Mouse (Mus musculus): ENCODE measurements around the gene Atp5j. TPM values are rescaled to one million over a fixed set of nuclear protein-coding genes. Genes with fewer than 3 reads are reported as not detected.

Gene Atp5j
- polyA plus RNA-seq (2016; fragmentation: Nextera tagmentation; extraction: Ambion mirVana), result 838 and 846 TPM in 2 replicates

- Histone ChIP-seq H3K4me3 (replicated peaks) (peak within 1 kb of the TSS; percentile 86), H3K9me3 (no peaks in the 10 kb centered on the region), H3K27ac (peak within 1 kb of the TSS; percentile 98), H3K9ac (replicated peaks) (peak within 1 kb of the TSS; percentile 97), H3K36me3 (peaks cover 39% of the 10 kb centered on the region), H3K4me1 (replicated peaks) (peaks cover 17% of the 10 kb centered on the region), H3K27me3 (no peaks in the 10 kb centered on the region), H3K4me2 (peak within 1 kb of the TSS; percentile 70)
- ATAC-seq (ENCODE audit: insufficient number of reproducible peaks, insufficient read depth, low FRiP score, low TSS enrichment, low read depth), result peak; percentile 47
- WGBS, result under 1% methylated on average over 56 of the region's 57 CpGs
These were observed at the start of gene Atp5j for GRCm38 (mm10) chr16:84835441-84835822. Atp5j (minus strand) TSS chr16:84835625.

GRCm38 (mm10) chr16:84884572-84884971 lies 49.1 kb upstream of the Atp5j start:
- ATAC-seq (ENCODE audit: insufficient number of reproducible peaks, insufficient read depth, low FRiP score, low TSS enrichment, low read depth), result no peak
- Histone ChIP-seq H3K27ac (no peak overlapping the region), H3K27me3 (no peaks in the 10 kb centered on the region), H3K4me1 (replicated peaks) (no peaks in the 10 kb centered on the region), H3K4me3 (replicated peaks) (no peak overlapping the region), H3K9me3 (no peaks in the 10 kb centered on the region), H3K4me2 (no peak overlapping the region), H3K9ac (replicated peaks) (no peak overlapping the region), H3K36me3 (no peaks in the 10 kb centered on the region)
- 83% methylated on average over 8 of the region's 8 CpGs for WGBS

- no peaks in the 10 kb centered on the region for H3K27me3 ChIP-seq
- H3K9me3 ChIP-seq, result no peaks in the 10 kb centered on the region
- H3K4me2 ChIP-seq, result no peak overlapping the region
- H3K36me3 ChIP-seq, result no peaks in the 10 kb centered on the region
- no peak for ATAC-seq (ENCODE audit: insufficient number of reproducible peaks, insufficient read depth, low FRiP score, low TSS enrichment, low read depth)
- no peak overlapping the region for H3K4me3 ChIP-seq (replicated peaks)
- H3K9ac ChIP-seq (replicated peaks), result no peak overlapping the region
- H3K27ac ChIP-seq, result no peak overlapping the region
- H3K4me1 ChIP-seq (replicated peaks), result no peaks in the 10 kb centered on the region
- WGBS, result 75% methylated on average over 8 of the region's 8 CpGs
These were observed 46.4 kb upstream of the Atp5j start for GRCm38 (mm10) chr16:84881754-84882321.

- Histone ChIP-seq H3K4me1 (replicated peaks) (no peaks in the 10 kb centered on the region), H3K4me2 (no peak overlapping the region), H3K27me3 (no peaks in the 10 kb centered on the region), H3K9me3 (no peaks in the 10 kb centered on the region), H3K27ac (no peak overlapping the region), H3K36me3 (no peaks in the 10 kb centered on the region), H3K9ac (replicated peaks) (no peak overlapping the region), H3K4me3 (replicated peaks) (no peak overlapping the region)
- 90% methylated on average over 9 of the region's 9 CpGs for WGBS
- no peak for ATAC-seq (ENCODE audit: insufficient number of reproducible peaks, insufficient read depth, low FRiP score, low TSS enrichment, low read depth)
These were observed 45.7 kb upstream of the Atp5j start for GRCm38 (mm10) chr16:84881168-84881567.

- no peak overlapping the region for H3K27ac ChIP-seq
- no peak overlapping the region for H3K9ac ChIP-seq (replicated peaks)
- H3K9me3 ChIP-seq, result no peaks in the 10 kb centered on the region
- H3K36me3 ChIP-seq, result no peaks in the 10 kb centered on the region
- no peaks in the 10 kb centered on the region for H3K27me3 ChIP-seq
- H3K4me1 ChIP-seq (replicated peaks), result no peaks in the 10 kb centered on the region
- WGBS, result 13% methylated on average over 5 of the region's 5 CpGs
- no peak for ATAC-seq (ENCODE audit: insufficient number of reproducible peaks, insufficient read depth, low FRiP score, low TSS enrichment, low read depth)
- no peak overlapping the region for H3K4me3 ChIP-seq (replicated peaks)
- H3K4me2 ChIP-seq, result no peak overlapping the region
These were observed 43.7 kb upstream of the Atp5j start for GRCm38 (mm10) chr16:84879146-84879545.

GRCm38 (mm10) chr16:84876082-84876481 lies 40.7 kb upstream of the Atp5j start:
- Histone ChIP-seq H3K4me2 (no peak overlapping the region), H3K4me3 (replicated peaks) (no peak overlapping the region), H3K27ac (no peak overlapping the region), H3K4me1 (replicated peaks) (no peaks in the 10 kb centered on the region), H3K9ac (replicated peaks) (no peak overlapping the region), H3K36me3 (no peaks in the 10 kb centered on the region), H3K27me3 (no peaks in the 10 kb centered on the region), H3K9me3 (no peaks in the 10 kb centered on the region)
- 74% methylated on average over 8 of the region's 8 CpGs for WGBS
- no peak for ATAC-seq (ENCODE audit: insufficient number of reproducible peaks, insufficient read depth, low FRiP score, low TSS enrichment, low read depth)

DNA sequence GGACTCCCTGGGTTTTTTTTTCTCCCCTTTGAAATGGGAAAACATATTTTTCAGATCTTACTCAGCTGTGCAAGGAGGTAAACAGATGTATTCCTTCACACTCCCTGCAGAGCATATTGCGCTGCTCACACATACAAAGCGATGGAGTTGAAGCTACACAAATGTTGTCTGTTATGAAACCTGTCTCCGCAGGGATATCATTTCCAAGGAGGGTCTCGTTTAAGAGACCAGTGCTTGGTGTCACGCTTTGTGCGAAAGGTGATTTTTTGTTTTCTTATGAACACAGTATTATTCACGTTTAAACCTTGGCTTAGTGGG lies 40.3 kb upstream of the Atp5j start:
- no peak overlapping the region for H3K4me3 ChIP-seq (replicated peaks)
- no peaks in the 10 kb centered on the region for H3K27me3 ChIP-seq
- no peaks in the 10 kb centered on the region for H3K36me3 ChIP-seq
- H3K4me2 ChIP-seq, result no peak overlapping the region
- H3K4me1 ChIP-seq (replicated peaks), result no peaks in the 10 kb centered on the region
- H3K9ac ChIP-seq (replicated peaks), result no peak overlapping the region
- ATAC-seq (ENCODE audit: insufficient number of reproducible peaks, insufficient read depth, low FRiP score, low TSS enrichment, low read depth), result no peak
- 89% methylated on average over 7 of the region's 7 CpGs for WGBS
- H3K9me3 ChIP-seq, result no peaks in the 10 kb centered on the region
- H3K27ac ChIP-seq, result no peak overlapping the region

DNA sequence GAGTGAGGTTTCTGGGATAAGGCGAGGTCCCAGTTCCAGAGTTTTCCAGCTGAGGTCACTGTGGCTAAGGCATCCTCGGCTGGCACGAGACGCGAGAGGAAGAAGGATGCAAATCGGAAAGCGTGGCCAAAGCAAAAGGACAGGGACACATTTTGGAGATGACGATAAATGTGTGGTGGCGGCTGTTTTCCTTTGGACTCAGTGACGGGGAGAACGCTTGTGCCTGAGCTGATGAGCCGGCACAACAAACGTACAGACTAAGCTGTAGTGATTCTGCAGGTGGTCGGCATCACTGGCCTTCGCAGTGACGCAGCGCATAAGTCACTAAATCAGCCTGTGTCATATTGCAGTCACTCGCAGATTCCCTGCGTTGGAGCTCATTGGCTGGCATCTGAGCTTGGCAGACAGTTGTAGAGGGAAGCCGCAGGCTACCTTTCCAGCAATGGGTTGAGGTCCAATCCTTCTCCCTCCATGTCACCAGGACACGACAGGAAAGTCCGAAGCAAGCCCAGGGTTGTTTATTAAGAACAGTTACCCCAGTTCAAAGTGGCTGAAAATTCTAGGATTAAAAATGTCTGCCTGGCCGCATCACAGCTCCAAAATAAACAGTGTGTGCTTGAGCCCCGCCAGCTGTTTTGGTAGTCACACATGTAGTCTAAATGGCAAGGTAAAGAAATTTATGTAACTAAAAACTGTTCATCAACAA lies 39.7 kb upstream of the Atp5j start:
- H3K27me3 ChIP-seq, result no peaks in the 10 kb centered on the region
- no peak overlapping the region for H3K4me2 ChIP-seq
- H3K36me3 ChIP-seq, result no peaks in the 10 kb centered on the region
- no peak overlapping the region for H3K27ac ChIP-seq
- WGBS, result 78% methylated on average over 24 of the region's 24 CpGs
- no peaks in the 10 kb centered on the region for H3K4me1 ChIP-seq (replicated peaks)
- H3K9ac ChIP-seq (replicated peaks), result no peak overlapping the region
- H3K9me3 ChIP-seq, result no peaks in the 10 kb centered on the region
- H3K4me3 ChIP-seq (replicated peaks), result no peak overlapping the region
- ATAC-seq (ENCODE audit: insufficient number of reproducible peaks, insufficient read depth, low FRiP score, low TSS enrichment, low read depth), result no peak

DNA sequence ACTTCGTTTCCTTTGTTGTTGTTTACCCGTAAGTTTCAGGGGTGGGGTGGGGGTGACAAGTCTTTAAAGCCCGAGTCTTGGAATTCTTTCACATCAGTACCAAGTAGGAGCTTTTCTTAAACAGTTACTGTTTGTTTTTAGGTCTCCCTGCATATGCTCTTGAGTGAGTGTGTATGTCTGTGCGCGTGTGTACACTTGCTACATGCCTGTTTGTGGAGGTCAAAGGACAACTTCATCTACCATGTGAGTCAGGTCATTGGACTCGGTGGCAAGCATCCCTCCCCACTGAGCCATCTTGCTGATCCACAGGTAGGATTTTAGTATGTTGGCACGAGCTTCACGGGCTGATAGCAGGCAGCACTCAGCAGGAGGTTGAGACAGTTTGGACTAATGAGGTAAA lies 38.4 kb upstream of the Atp5j start:
- no peaks in the 10 kb centered on the region for H3K4me1 ChIP-seq (replicated peaks)
- no peaks in the 10 kb centered on the region for H3K27me3 ChIP-seq
- no peak for ATAC-seq (ENCODE audit: insufficient number of reproducible peaks, insufficient read depth, low FRiP score, low TSS enrichment, low read depth)
- H3K36me3 ChIP-seq, result no peaks in the 10 kb centered on the region
- H3K4me3 ChIP-seq (replicated peaks), result no peak overlapping the region
- WGBS, result 76% methylated on average over 8 of the region's 8 CpGs
- H3K27ac ChIP-seq, result no peak overlapping the region
- no peak overlapping the region for H3K9ac ChIP-seq (replicated peaks)
- H3K4me2 ChIP-seq, result no peak overlapping the region
- no peaks in the 10 kb centered on the region for H3K9me3 ChIP-seq

GRCm38 (mm10) chr16:84864656-84865055 lies 29.2 kb upstream of the Atp5j start:
- Histone ChIP-seq H3K9me3 (no peaks in the 10 kb centered on the region), H3K4me1 (replicated peaks) (no peaks in the 10 kb centered on the region), H3K4me3 (replicated peaks) (no peak overlapping the region), H3K4me2 (no peak overlapping the region), H3K27me3 (no peaks in the 10 kb centered on the region), H3K36me3 (peaks cover 43% of the 10 kb centered on the region), H3K27ac (no peak overlapping the region), H3K9ac (replicated peaks) (no peak overlapping the region)
- ATAC-seq (ENCODE audit: insufficient number of reproducible peaks, insufficient read depth, low FRiP score, low TSS enrichment, low read depth), result no peak
- 93% methylated on average over 8 of the region's 8 CpGs for WGBS

GRCm38 (mm10) chr16:84853492-84853891 lies 18.1 kb upstream of the Atp5j start:
- 95% methylated on average over 6 of the region's 6 CpGs for WGBS
- Histone ChIP-seq H3K4me2 (no peak overlapping the region), H3K36me3 (peaks cover 81% of the 10 kb centered on the region)

DNA sequence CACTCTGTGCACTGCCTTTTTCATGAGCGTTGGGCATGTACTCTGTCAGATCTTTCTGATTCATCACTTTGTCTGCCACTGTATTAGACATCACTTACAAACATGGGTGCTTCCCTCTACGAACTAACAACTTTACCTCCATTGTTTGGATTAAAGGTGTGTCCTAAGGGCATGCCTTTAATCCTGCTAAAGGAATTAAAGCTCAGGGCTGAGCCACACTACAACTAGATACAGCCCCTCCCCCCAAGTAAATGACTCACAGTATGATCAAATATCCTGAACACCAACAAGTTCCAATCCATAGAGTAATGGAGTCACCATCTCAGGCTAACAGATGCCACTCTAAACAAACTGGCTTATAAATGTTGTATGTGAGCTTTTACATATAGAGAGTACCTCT lies 3.2 kb upstream of the Atp5j start:
- no peak overlapping the region for H3K27ac ChIP-seq
- no peak overlapping the region for H3K9ac ChIP-seq (replicated peaks)
- WGBS, result 86% methylated on average over 2 of the region's 2 CpGs
- peaks cover 17% of the 10 kb centered on the region for H3K4me1 ChIP-seq (replicated peaks)
- H3K9me3 ChIP-seq, result no peaks in the 10 kb centered on the region
- H3K36me3 ChIP-seq, result peaks cover 32% of the 10 kb centered on the region
- no peak overlapping the region for H3K4me2 ChIP-seq
- no peak for ATAC-seq (ENCODE audit: insufficient number of reproducible peaks, insufficient read depth, low FRiP score, low TSS enrichment, low read depth)
- H3K27me3 ChIP-seq, result no peaks in the 10 kb centered on the region
- no peak overlapping the region for H3K4me3 ChIP-seq (replicated peaks)

More at GRCm38 (mm10) chr16:84853492-84853891, 18.1 kb upstream of the Atp5j start:
- Histone ChIP-seq H3K4me3 (replicated peaks) (no peak overlapping the region), H3K27ac (no peak overlapping the region), H3K9me3 (no peaks in the 10 kb centered on the region), H3K9ac (replicated peaks) (no peak overlapping the region), H3K4me1 (replicated peaks) (no peaks in the 10 kb centered on the region), H3K27me3 (no peaks in the 10 kb centered on the region)
- ATAC-seq (ENCODE audit: insufficient number of reproducible peaks, insufficient read depth, low FRiP score, low TSS enrichment, low read depth), result no peak

Measured in limb, embryonic 12.5 days (tissue).